Mouse (Mus musculus) forebrain, embryonic 12.5 days (tissue): Measurements from ENCODE around the gene Per2. TPM values are rescaled to one million over a fixed set of nuclear protein-coding genes. Genes with fewer than 3 reads are reported as not detected.
"Not testable (repeated sequence)": the region's sequence is repeated elsewhere in the genome, so short reads cannot be mapped to it uniquely, and the experiment has no call there.

Source experiments
- ATAC-seq: fragments of 200-750 bp; cut with Nextera tagmentation; 2 replicates; pipeline ENCODE4 v1.8.0; 2017; ENCODE audit warnings: moderate TSS enrichment; ENCODE audit not compliant: low FRiP score
- H3K27ac ChIP-seq: fragments of 300-500 bp; sonication (generic); 2 replicates; pipeline ENCODE4 v1.5.1; 2016; ENCODE audit warnings: mild to moderate bottlenecking
- H3K27me3 ChIP-seq: fragments of 300-500 bp; sonication (generic); 2 replicates; pipeline ENCODE4 v1.6.1; 2016; ENCODE audit warnings: mild to moderate bottlenecking
- H3K36me3 ChIP-seq: fragments of 300-500 bp; sonication (generic); replicated peaks from 2 replicates; pipeline ENCODE4 v1.6.1; 2016; ENCODE audit warnings: mild to moderate bottlenecking
- H3K4me1 ChIP-seq: fragments of 300-500 bp; sonication (generic); 2 replicates; pipeline ENCODE4 v1.6.1; 2016
- H3K4me2 ChIP-seq: fragments of 300-500 bp; sonication (generic); 2 replicates; pipeline ENCODE4 v1.6.1; 2016; ENCODE audit warnings: mild to moderate bottlenecking, moderate library complexity
- H3K4me3 ChIP-seq: fragments of 300-500 bp; sonication (generic); replicated peaks from 2 replicates; pipeline ENCODE4 v1.5.1; 2016; ENCODE audit warnings: mild to moderate bottlenecking
- H3K9ac ChIP-seq: fragments of 300-500 bp; sonication (generic); 2 replicates; pipeline ENCODE4 v1.6.1; 2016; ENCODE audit warnings: mild to moderate bottlenecking
- H3K9me3 ChIP-seq: fragments of 300-500 bp; sonication (generic); 2 replicates; pipeline ENCODE4 v1.6.1; 2016
- WGBS: fragments of 180-500 bp; shearing (Covaris S2); methylation state at CpG from one replicate; pipeline ENCODE4 v1.1.7; 2016; 5-methylcytosine and 5-hydroxymethylcytosine counted together
- polyA plus RNA-seq: library from polyadenylated mRNA; unstranded; fragments of >200 nt; fragmentation: Nextera tagmentation; extraction: Ambion mirVana; gene quantifications from 2 replicates; pipeline ENCODE4 v1.2.1, GENCODE M21; 2016

Gene Per2
- polyA plus RNA-seq, 1 experiment from 2014 or later: 3.7 TPM

- H3K9ac ChIP-seq: no peak overlapping the region
- WGBS: 85% methylated on average over 7 of the region's 7 CpGs
- ATAC-seq: no peak
Measured at GRCm38 (mm10) chr1:91482616-91483211, 23.6 kb upstream of the Per2 start.

DNA sequence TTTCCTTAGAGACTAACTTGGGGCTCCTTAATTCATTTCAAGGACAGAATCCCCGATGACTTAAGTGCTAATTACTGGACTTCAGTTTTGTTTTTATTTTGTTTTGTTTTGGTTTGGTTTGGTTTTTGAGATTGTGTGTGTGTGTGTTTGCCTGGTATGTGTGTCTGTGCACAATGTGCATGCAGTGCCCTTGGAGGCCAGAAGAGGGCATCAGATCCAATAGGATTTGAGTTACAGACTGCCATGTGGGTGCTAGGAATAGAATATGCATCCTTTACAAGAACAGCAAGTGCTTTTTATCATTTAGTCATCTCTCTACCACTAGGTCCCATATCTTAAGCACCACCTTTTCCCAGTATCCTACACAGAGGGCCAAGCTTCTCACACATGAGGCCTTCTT lies 19.8 kb upstream of the Per2 start:
- Histone ChIP-seq H3K27ac (no peak overlapping the region), H3K4me1 (no peaks in the 10 kb centered on the region), H3K4me2 (no peak overlapping the region), H3K4me3 (no peak overlapping the region), H3K9ac (no peak overlapping the region), H3K9me3 (peaks cover 3% of the 10 kb centered on the region; the same call in 1 of the 2 replicates), H3K27me3 (no peaks in the 10 kb centered on the region), H3K36me3 (no peaks in the 10 kb centered on the region)
- no peak for ATAC-seq
- WGBS: 90% methylated on average over 1 of the region's 1 CpGs

More at GRCm38 (mm10) chr1:91482616-91483211, 23.6 kb upstream of the Per2 start:
- Histone ChIP-seq H3K4me2 (no peak overlapping the region), H3K4me3 (no peak overlapping the region), H3K27me3 (no peaks in the 10 kb centered on the region), H3K9me3 (peaks cover 3% of the 10 kb centered on the region; the same call in 1 of the 2 replicates), H3K4me1 (no peaks in the 10 kb centered on the region), H3K36me3 (no peaks in the 10 kb centered on the region), H3K27ac (no peak overlapping the region)

- not testable (repeated sequence) for H3K36me3 ChIP-seq, H3K4me2 ChIP-seq, ATAC-seq, H3K27me3 ChIP-seq, H3K4me3 ChIP-seq, H3K27ac ChIP-seq, H3K4me1 ChIP-seq, H3K9ac ChIP-seq, H3K9me3 ChIP-seq
- WGBS: 96% methylated on average over 13 of the region's 13 CpGs
Measured at GRCm38 (mm10) chr1:91478145-91478544, 19.0 kb upstream of the Per2 start.

DNA sequence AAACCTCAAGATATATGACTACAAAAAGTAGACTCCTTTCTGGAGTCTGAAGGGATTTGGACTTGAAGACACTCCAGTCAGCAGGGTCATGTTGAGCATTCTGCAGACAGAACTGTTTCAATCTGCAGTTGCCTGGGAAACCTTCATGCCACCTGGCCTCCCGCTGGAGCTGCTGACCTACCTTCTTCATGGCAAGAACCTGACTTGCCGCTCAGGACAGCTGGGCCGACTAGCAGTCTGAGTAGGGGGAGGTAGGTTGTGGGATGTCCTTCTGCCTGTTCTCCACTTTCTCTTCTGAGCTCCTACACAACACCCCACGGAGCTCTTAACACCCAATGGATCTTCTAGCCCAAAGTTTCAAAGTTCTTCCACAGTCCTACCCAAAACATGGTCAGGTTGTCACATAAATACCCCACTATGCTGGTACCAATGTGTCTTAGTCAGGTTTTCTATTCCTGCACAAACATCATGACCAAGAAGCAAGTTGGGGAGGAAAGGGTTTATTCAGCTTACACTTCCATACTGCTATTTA lies 10.8 kb upstream of the Per2 start:
- Histone ChIP-seq H3K4me2 (no peak overlapping the region), H3K36me3 (no peaks in the 10 kb centered on the region), H3K27me3 (no peaks in the 10 kb centered on the region), H3K4me1 (peaks cover 2% of the 10 kb centered on the region; the same call in 1 of the 2 replicates), H3K27ac (no peak overlapping the region), H3K9me3 (no peaks in the 10 kb centered on the region), H3K9ac (no peak overlapping the region), H3K4me3 (no peak overlapping the region)
- no peak for ATAC-seq
- WGBS: 81% methylated on average over 4 of the region's 4 CpGs

DNA sequence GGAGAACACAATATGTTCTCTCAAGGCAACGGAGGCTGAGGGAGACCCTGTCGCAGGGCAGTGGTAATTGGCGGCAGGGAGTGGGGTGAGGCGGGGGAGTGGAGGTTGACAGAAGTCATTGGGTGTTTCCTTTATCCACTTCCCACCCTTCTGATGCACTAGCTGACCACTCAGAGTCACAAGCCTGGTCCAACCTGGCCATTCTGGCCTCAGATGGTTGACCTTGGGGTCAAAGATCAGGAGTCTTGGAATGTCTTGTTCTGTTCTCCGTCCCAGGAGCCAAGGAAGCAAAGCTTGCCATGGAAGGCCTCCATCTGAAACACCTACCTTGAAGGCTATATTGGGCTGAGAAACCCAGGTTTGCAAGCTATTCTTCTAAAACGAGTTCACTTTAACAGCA lies 7.1 kb upstream of the Per2 start:
- ATAC-seq: no peak
- Histone ChIP-seq H3K36me3 (no peaks in the 10 kb centered on the region), H3K4me1 (peaks cover 8% of the 10 kb centered on the region; the same call in 1 of the 2 replicates), H3K9me3 (no peaks in the 10 kb centered on the region), H3K9ac (no peak overlapping the region), H3K4me2 (no peak overlapping the region), H3K27me3 (no peaks in the 10 kb centered on the region), H3K4me3 (no peak overlapping the region), H3K27ac (no peak overlapping the region)
- 86% methylated on average over 6 of the region's 6 CpGs for WGBS

- H3K27ac ChIP-seq: no peak overlapping the region
- no peak overlapping the region for H3K4me3 ChIP-seq
- H3K9me3 ChIP-seq: no peaks in the 10 kb centered on the region
- no peak for ATAC-seq
- no peaks in the 10 kb centered on the region for H3K36me3 ChIP-seq
- H3K4me1 ChIP-seq: peaks cover 10% of the 10 kb centered on the region
- no peak overlapping the region for H3K9ac ChIP-seq
- WGBS: 13% methylated on average over 1 of the region's 1 CpGs
- peaks cover 6% of the 10 kb centered on the region; the same call in 1 of the 2 replicates for H3K27me3 ChIP-seq
- H3K4me2 ChIP-seq: no peak overlapping the region
Measured at GRCm38 (mm10) chr1:91465244-91465643, 6.1 kb upstream of the Per2 start.

GRCm38 (mm10) chr1:91464436-91464835 lies 5.3 kb upstream of the Per2 start:
- Histone ChIP-seq H3K9ac (no peak overlapping the region), H3K4me1 (peaks cover 17% of the 10 kb centered on the region), H3K27me3 (peaks cover 7% of the 10 kb centered on the region; the same call in 1 of the 2 replicates), H3K9me3 (no peaks in the 10 kb centered on the region), H3K4me2 (no peak overlapping the region), H3K36me3 (no peaks in the 10 kb centered on the region), H3K27ac (no peak overlapping the region), H3K4me3 (no peak overlapping the region)
- ATAC-seq: no peak
- WGBS: 42% methylated on average over 5 of the region's 5 CpGs

GRCm38 (mm10) chr1:91463336-91463995 lies 4.3 kb upstream of the Per2 start:
- Histone ChIP-seq H3K9ac (no peak overlapping the region), H3K4me1 (peaks cover 22% of the 10 kb centered on the region), H3K9me3 (no peaks in the 10 kb centered on the region), H3K4me3 (no peak overlapping the region), H3K27ac (no peak overlapping the region), H3K36me3 (no peaks in the 10 kb centered on the region), H3K27me3 (peaks cover 7% of the 10 kb centered on the region; the same call in 1 of the 2 replicates), H3K4me2 (no peak overlapping the region)
- WGBS: 89% methylated on average over 13 of the region's 13 CpGs
- ATAC-seq: no peak

- H3K36me3 ChIP-seq: no peaks in the 10 kb centered on the region
- H3K9me3 ChIP-seq: no peaks in the 10 kb centered on the region
- no peak overlapping the region for H3K4me2 ChIP-seq
- no peak overlapping the region for H3K9ac ChIP-seq
- peaks cover 18% of the 10 kb centered on the region for H3K27me3 ChIP-seq
- no peak overlapping the region for H3K4me3 ChIP-seq
- H3K27ac ChIP-seq: no peak overlapping the region
- H3K4me1 ChIP-seq: peaks cover 41% of the 10 kb centered on the region
- 46% methylated on average over 4 of the region's 4 CpGs for WGBS
- no peak for ATAC-seq
Measured at GRCm38 (mm10) chr1:91460564-91460963, 1.4 kb upstream of the Per2 start.

DNA sequence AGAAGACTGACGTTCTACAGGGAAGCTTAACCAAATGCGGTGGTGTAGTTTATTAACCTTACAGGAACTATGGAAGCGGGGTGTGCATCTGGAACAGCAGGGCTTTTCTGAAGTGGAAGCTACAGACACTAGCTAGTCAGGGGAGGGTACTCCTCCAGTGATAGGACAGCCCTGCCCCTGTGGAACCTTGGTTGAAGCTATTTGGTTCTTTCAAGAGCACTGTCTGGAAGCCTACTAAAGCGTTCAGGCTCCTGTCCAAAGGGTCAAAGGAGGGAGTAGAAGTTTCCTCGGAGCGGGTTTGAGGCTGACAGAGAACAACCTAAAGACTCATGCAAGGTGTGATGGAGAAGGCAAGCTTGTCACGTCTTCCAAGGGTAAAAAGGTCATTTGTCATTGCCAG lies 945 bp upstream of the Per2 start:
- no peak overlapping the region for H3K27ac ChIP-seq
- H3K4me2 ChIP-seq: peak overlapping the region; percentile 73
- H3K4me3 ChIP-seq: peak overlapping the region; percentile 72
- H3K4me1 ChIP-seq: peaks cover 42% of the 10 kb centered on the region
- peaks cover 18% of the 10 kb centered on the region for H3K27me3 ChIP-seq
- no peaks in the 10 kb centered on the region for H3K36me3 ChIP-seq
- WGBS: 51% methylated on average over 7 of the region's 7 CpGs
- H3K9ac ChIP-seq: peak overlapping the region; percentile 53; the same call in 1 of the 2 replicates
- no peaks in the 10 kb centered on the region for H3K9me3 ChIP-seq
- ATAC-seq: no peak

DNA sequence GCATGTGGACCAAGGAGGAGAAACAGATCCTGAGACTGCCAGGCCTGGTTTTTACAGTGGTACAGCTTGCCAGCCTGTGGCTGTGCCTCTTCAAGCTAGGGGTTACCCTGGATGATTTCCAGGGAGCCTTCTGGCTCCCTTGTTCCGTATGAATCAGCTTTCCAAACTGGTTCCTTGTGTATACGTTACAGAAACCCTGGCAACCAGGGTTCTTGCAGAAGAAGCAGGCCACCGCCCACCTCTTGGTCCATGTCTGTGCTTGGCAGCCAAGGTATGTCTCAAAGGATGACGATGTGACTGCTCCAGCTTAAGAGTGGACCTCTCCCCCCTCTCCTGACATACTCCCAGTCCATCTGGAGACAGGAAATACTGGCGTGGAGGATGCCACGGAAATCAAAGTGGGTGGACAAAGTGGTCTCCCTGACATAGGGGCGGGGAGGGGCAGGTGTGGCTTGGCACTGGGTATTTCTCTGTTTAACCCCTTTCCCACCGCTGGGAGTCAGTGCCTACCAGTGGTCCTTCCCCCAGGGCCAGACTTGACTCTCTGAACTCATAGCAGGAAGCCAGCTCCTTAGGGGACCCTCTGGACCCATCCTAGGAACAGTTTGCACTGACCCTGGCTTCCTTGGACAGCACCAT lies 782 bp downstream of the Per2 start:
- H3K27ac ChIP-seq: no peak overlapping the region

GRCm38 (mm10) chr1:91457698-91458097 lies 1.4 kb downstream of the Per2 start:
- Histone ChIP-seq H3K9me3 (no peaks in the 10 kb centered on the region), H3K4me3 (no peak overlapping the region), H3K4me1 (peaks cover 36% of the 10 kb centered on the region), H3K4me2 (0 out of 2 replicates have a peak overlapping the region, but pooled peaks have one; percentile 73), H3K9ac (no peak overlapping the region), H3K36me3 (no peaks in the 10 kb centered on the region), H3K27me3 (peaks cover 18% of the 10 kb centered on the region), H3K27ac (no peak overlapping the region)
- ATAC-seq: no peak
- 87% methylated on average over 5 of the region's 5 CpGs for WGBS

More for the DNA sequence above, 782 bp downstream of the Per2 start:
- Histone ChIP-seq H3K9ac (peak overlapping the region; percentile 49; the same call in 1 of the 2 replicates), H3K9me3 (no peaks in the 10 kb centered on the region), H3K4me1 (peaks cover 36% of the 10 kb centered on the region), H3K27me3 (peaks cover 18% of the 10 kb centered on the region), H3K4me3 (peak overlapping the region; percentile 72), H3K4me2 (peak overlapping the region; percentile 73), H3K36me3 (no peaks in the 10 kb centered on the region)
- WGBS: 25% methylated on average over 8 of the region's 8 CpGs
- peak; percentile 5; the same call in 1 of the 2 replicates for ATAC-seq
